Mouse (Mus musculus) megakaryocyte, embryonic 14.5 days (primary cell): ENCODE data around the gene Epha10. TPM values are rescaled to one million over a fixed set of nuclear protein-coding genes. Genes with fewer than 3 reads are reported as not detected.

Experiments used
- H3K27me3 ChIP-seq: replicated peaks from 2 replicates; pipeline ENCODE3; 2012; ENCODE audit warnings: inconsistent platforms
- H3K36me3 ChIP-seq: replicated peaks from 2 replicates; pipeline ENCODE3; 2012; ENCODE audit warnings: low read length, inconsistent platforms, mixed read lengths
- H3K4me1 ChIP-seq: 2 replicates; pipeline ENCODE4 v1.6.1; 2012; ENCODE audit warnings: inconsistent platforms
- H3K4me3 ChIP-seq: replicated peaks from 2 replicates; pipeline ENCODE3; 2012; ENCODE audit warnings: moderate library complexity, mild to moderate bottlenecking, inconsistent platforms
- H3K9me3 ChIP-seq: 2 replicates; pipeline ENCODE4 v1.6.1; 2012; ENCODE audit warnings: inconsistent platforms
- FLI1 ChIP-seq: IDR thresholded peaks from 2 replicates; pipeline ENCODE4 v1.6.1; 2012; ENCODE audit warnings: low read length, inconsistent platforms, mixed read lengths
- GATA1 ChIP-seq: IDR thresholded peaks from 3 replicates; pipeline ENCODE4 v1.6.1; 2012; ENCODE audit warnings: mixed read lengths, low read length, inconsistent platforms, borderline replicate concordance
- polyA plus RNA-seq: library from polyadenylated mRNA; stranded (reverse); fragments of >175 nt; gene quantifications from 2 replicates; pipeline ENCODE4 v1.2.3, GENCODE M21; 2012; ENCODE audit warnings: low replicate concordance; ENCODE audit not compliant: insufficient read depth

Epha10 gene
- polyA plus RNA-seq, 1 experiment, result not detected

DNA sequence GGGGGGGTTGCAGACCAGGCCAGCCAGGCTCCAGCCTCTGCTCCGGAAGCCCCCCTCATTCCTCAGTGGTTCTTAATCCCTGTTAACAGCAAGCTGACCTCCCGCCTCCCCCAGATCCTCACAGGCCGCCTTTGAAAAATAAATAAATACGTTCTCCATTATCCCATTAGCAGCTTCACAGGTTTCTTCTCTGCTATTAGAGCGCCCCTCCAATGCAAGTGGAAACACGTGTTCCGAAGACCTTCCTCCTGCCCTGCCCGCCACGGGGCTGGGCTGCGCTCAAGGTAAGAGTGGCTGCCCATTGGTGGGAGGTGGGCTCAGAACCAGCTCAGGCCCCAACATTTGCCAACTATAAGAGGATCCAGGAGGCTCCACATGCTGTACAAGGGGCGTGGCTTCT lies 81.9 kb downstream of the Epha10 start:
- Histone ChIP-seq H3K27me3 (peaks cover 51% of the 10 kb centered on the region), H3K4me3 (no peak overlapping the region), H3K9me3 (peaks cover 8% of the 10 kb centered on the region), H3K36me3 (no peaks in the 10 kb centered on the region), H3K4me1 (peaks cover 61% of the 10 kb centered on the region)
- TF ChIP-seq GATA1, result no peak
- no peak for TF ChIP-seq FLI1

DNA sequence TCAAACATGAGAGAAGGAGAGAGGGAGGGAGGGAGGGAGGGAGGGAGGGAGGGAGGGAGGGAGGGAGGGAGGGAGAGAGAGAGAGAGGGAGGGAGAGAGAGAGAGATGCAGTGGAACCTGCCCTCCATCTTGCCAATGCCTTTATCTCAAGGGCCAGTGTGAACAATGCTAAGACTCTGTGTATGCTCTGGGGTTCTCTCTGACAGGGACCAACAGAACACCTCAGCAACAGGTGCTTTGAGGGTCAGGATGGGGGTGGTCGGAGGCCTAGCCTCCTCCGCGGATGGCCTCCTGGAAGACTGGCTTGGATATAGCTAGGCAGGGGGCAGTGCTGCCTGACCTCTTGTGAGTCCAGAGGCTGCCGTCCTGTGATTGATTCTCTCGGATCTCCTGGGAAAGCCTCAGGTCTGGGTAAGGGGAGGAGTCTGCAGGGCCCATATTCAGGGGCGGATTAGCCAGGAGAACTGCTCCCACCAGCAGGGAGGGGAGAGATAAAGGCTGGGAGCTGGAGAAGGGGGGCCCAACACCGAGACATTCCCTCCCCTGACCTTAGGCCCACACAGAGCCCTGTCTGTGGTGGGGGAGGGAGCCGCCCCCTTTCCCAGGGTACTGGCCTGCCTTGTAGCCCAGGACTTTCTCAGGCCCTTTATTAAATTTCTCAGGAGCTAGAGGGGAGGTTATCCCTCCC lies 84.4 kb downstream of the Epha10 start:
- TF ChIP-seq FLI1 (no peak), GATA1 (no peak)
- H3K4me3 ChIP-seq, result no peak overlapping the region
- H3K36me3 ChIP-seq, result no peaks in the 10 kb centered on the region
- H3K4me1 ChIP-seq, result peaks cover 47% of the 10 kb centered on the region
- peaks cover 72% of the 10 kb centered on the region for H3K27me3 ChIP-seq
- peaks cover 8% of the 10 kb centered on the region for H3K9me3 ChIP-seq

Other genes with a start within 250 kb of the Epha10 start
- 0.12 TPM in 1 of 2 replicates, not detected in the other for gene Pou3f1, start 224.1 kb upstream of the Epha10 start, polyA plus RNA-seq
- gene Utp11, start 187.3 kb upstream of the Epha10 start, polyA plus RNA-seq, result 2.9 and 13.8 TPM in 2 replicates
- gene Fhl3, start 180.2 kb upstream of the Epha10 start, polyA plus RNA-seq, result 122 and 166 TPM in 2 replicates
- gene Sf3a3, start 166.1 kb upstream of the Epha10 start, polyA plus RNA-seq, result 2.2 and 29.0 TPM in 2 replicates
- gene Inpp5b, start 139.0 kb upstream of the Epha10 start, polyA plus RNA-seq, result 5.7 and 22.3 TPM in 2 replicates
- 15.2 and 34.3 TPM in 2 replicates for gene Mtf1, start 78.8 kb upstream of the Epha10 start, polyA plus RNA-seq
- gene Yrdc, start 30.2 kb upstream of the Epha10 start, polyA plus RNA-seq, result 13.4 and 15.0 TPM in 2 replicates
- 19.3 and 30.5 TPM in 2 replicates for gene 1110065P20Rik, start 29.7 kb upstream of the Epha10 start, polyA plus RNA-seq
- not detected in 2 replicates for gene Maneal, start 18.7 kb upstream of the Epha10 start, polyA plus RNA-seq
- gene 9930104L06Rik, start 56.1 kb downstream of the Epha10 start, polyA plus RNA-seq, result 1.6 TPM in 1 of 2 replicates, not detected in the other
- gene Cdca8, start 58.4 kb downstream of the Epha10 start, polyA plus RNA-seq, result 74.9 and 113 TPM in 2 replicates
- 1.2 TPM in 1 of 2 replicates, not detected in the other for gene Rspo1, start 105.5 kb downstream of the Epha10 start, polyA plus RNA-seq
- gene Gnl2, start 135.7 kb downstream of the Epha10 start, polyA plus RNA-seq, result 1.6 and 16.3 TPM in 2 replicates
- not detected in 2 replicates for gene Dnali1, start 184.8 kb downstream of the Epha10 start, polyA plus RNA-seq
- gene Snip1, start 185.8 kb downstream of the Epha10 start, polyA plus RNA-seq, result 4.0 and 10.9 TPM in 2 replicates
- 41.3 and 52.8 TPM in 2 replicates for gene Meaf6, start 204.2 kb downstream of the Epha10 start, polyA plus RNA-seq
- 19.3 and 20.5 TPM in 2 replicates for gene Zc3h12a, start 246.9 kb downstream of the Epha10 start, polyA plus RNA-seq